17 mouse cellular contexts compared by ENCODE assay signal in genomic region chr1:138083707-138084106, GRCm38 (mm10).
"Had no signal": no experiment of that assay in that cellular context is flagged by ENCODE, and none has a peak within 500 bp of the region (broad histone marks: within the 10 kb centered on the region; RNA-seq: fewer than 3 reads in every experiment).

No protein-coding gene starts in this region.

- H3K9me3 ChIP-seq: limb, embryonic 12.5 days; limb, embryonic 15.5 days; megakaryocyte, embryonic 14.5 days; midbrain, embryonic 10.5 days; midbrain, embryonic 13.5 days had no signal

- H3K4me1 ChIP-seq: limb, embryonic 15.5 days; megakaryocyte, embryonic 14.5 days; midbrain, embryonic 10.5 days; midbrain, embryonic 13.5 days had no signal

- H3K4me3 ChIP-seq: limb, embryonic 12.5 days; limb, embryonic 15.5 days; megakaryocyte, embryonic 14.5 days; midbrain, embryonic 10.5 days; midbrain, embryonic 13.5 days; myocyte had no signal

- H3K27me3 ChIP-seq: limb, embryonic 12.5 days; limb, embryonic 15.5 days; megakaryocyte, embryonic 14.5 days; midbrain, embryonic 13.5 days had no signal

- DNase-seq: left cerebral cortex, postnatal 4 days; liver, postnatal 0 days; lung, embryonic 14.5 days; lung, postnatal 36 days; thymus, adult 18-20 months; thymus, postnatal 36 days had no signal

- H3K36me3 ChIP-seq: limb, embryonic 12.5 days; limb, embryonic 15.5 days; midbrain, embryonic 10.5 days; midbrain, embryonic 13.5 days had no signal

- ATAC-seq: intestine, embryonic 16.5 days; liver, postnatal 0 days; lung, postnatal 0 days; midbrain, embryonic 13.5 days; midbrain, embryonic 16.5 days had no signal

- H3K4me2 ChIP-seq: limb, embryonic 12.5 days; limb, embryonic 15.5 days; liver, embryonic 11.5 days; lung, embryonic 14.5 days; midbrain, embryonic 13.5 days had no signal

- H3K27ac ChIP-seq: limb, embryonic 12.5 days; limb, embryonic 15.5 days; liver, embryonic 14.5 days; midbrain, embryonic 10.5 days; midbrain, embryonic 13.5 days had no signal

- H3K9ac ChIP-seq: limb, embryonic 12.5 days; limb, embryonic 15.5 days; liver, embryonic 14.5 days; liver, postnatal 0 days; lung, embryonic 14.5 days; midbrain, embryonic 13.5 days had no signal
